Mouse (Mus musculus) hindbrain, embryonic 15.5 days (tissue): ENCODE data around the gene Kcnab1. TPM values are rescaled to one million over a fixed set of nuclear protein-coding genes. Genes with fewer than 3 reads are reported as not detected.

Source experiments
- ATAC-seq: fragments of 200-750 bp; cut with Nextera tagmentation; 2 replicates; pipeline ENCODE4 v1.8.0; 2017; ENCODE audit warnings: low read depth, moderate number of reproducible peaks, moderate TSS enrichment; ENCODE audit not compliant: low FRiP score
- H3K27ac ChIP-seq: fragments of 300-500 bp; sonication (generic); replicated peaks from 2 replicates; pipeline ENCODE4 v1.5.1; 2015; ENCODE audit warnings: mild to moderate bottlenecking, inconsistent platforms
- H3K27me3 ChIP-seq: fragments of 300-500 bp; sonication (generic); 2 replicates; pipeline ENCODE4 v1.6.1; 2015; ENCODE audit warnings: control low read depth, inconsistent platforms
- H3K36me3 ChIP-seq: fragments of 300-500 bp; sonication (generic); 2 replicates; pipeline ENCODE4 v1.6.1; 2015; ENCODE audit warnings: control low read depth, inconsistent platforms
- H3K4me1 ChIP-seq: fragments of 300-500 bp; sonication (generic); replicated peaks from 2 replicates; pipeline ENCODE4 v1.6.1; 2015; ENCODE audit warnings: control low read depth, inconsistent platforms
- H3K4me2 ChIP-seq: fragments of 300-500 bp; sonication (generic); 2 replicates; pipeline ENCODE4 v1.6.1; 2015; ENCODE audit warnings: moderate library complexity, mild to moderate bottlenecking, inconsistent platforms
- H3K4me3 ChIP-seq: fragments of 300-500 bp; sonication (generic); 2 replicates; pipeline ENCODE4 v1.5.1; 2015; ENCODE audit warnings: mild to moderate bottlenecking, inconsistent platforms
- H3K9ac ChIP-seq: fragments of 300-500 bp; sonication (generic); 2 replicates; pipeline ENCODE4 v1.6.1; 2015; ENCODE audit warnings: inconsistent platforms
- H3K9me3 ChIP-seq: fragments of 300-500 bp; sonication (generic); 2 replicates; pipeline ENCODE4 v1.6.1; 2016; ENCODE audit warnings: control low read depth, inconsistent platforms
- WGBS: fragments of 180-500 bp; shearing (Covaris S2); methylation state at CpG from one replicate; pipeline ENCODE4 v1.1.7; 2015; 5-methylcytosine and 5-hydroxymethylcytosine counted together
- polyA plus RNA-seq: library from polyadenylated mRNA; unstranded; fragments of >200 nt; fragmentation: Nextera tagmentation; extraction: Ambion mirVana; gene quantifications from 2 replicates; pipeline ENCODE4 v1.2.1, GENCODE M21; 2015

Gene Kcnab1
- polyA plus RNA-seq, 1 experiment from 2014 or later = 9.6 TPM

GRCm38 (mm10) chr3:65360163-65360969 is 251.2 kb downstream of the Kcnab1 start:
- Histone ChIP-seq H3K4me3 (no peak overlapping the region), H3K27me3 (no peaks in the 10 kb centered on the region), H3K36me3 (no peaks in the 10 kb centered on the region), H3K9ac (no peak overlapping the region), H3K4me1 (no peaks in the 10 kb centered on the region), H3K9me3 (no peaks in the 10 kb centered on the region), H3K4me2 (no peak overlapping the region), H3K27ac (no peak overlapping the region)
- no peak for ATAC-seq
- 73% methylated on average over 8 of the region's 8 CpGs for WGBS

GRCm38 (mm10) chr3:65363438-65363837 is 254.3 kb downstream of the Kcnab1 start:
- Histone ChIP-seq H3K9me3 (no peaks in the 10 kb centered on the region), H3K36me3 (no peaks in the 10 kb centered on the region), H3K9ac (no peak overlapping the region), H3K27ac (no peak overlapping the region), H3K4me1 (no peaks in the 10 kb centered on the region), H3K27me3 (no peaks in the 10 kb centered on the region), H3K4me3 (no peak overlapping the region), H3K4me2 (no peak overlapping the region)
- ATAC-seq = peak; percentile 71
- 86% methylated on average over 1 of the region's 1 CpGs for WGBS

GRCm38 (mm10) chr3:65365184-65365583 is 256.0 kb downstream of the Kcnab1 start:
- Histone ChIP-seq H3K36me3 (no peaks in the 10 kb centered on the region), H3K27me3 (no peaks in the 10 kb centered on the region), H3K4me1 (no peaks in the 10 kb centered on the region), H3K4me2 (no peak overlapping the region), H3K4me3 (no peak overlapping the region), H3K27ac (no peak overlapping the region), H3K9me3 (no peaks in the 10 kb centered on the region), H3K9ac (no peak overlapping the region)
- ATAC-seq = no peak
- WGBS = 56% methylated on average over 6 of the region's 6 CpGs

- no peak overlapping the region for H3K9ac ChIP-seq
- WGBS = 92% methylated on average over 10 of the region's 10 CpGs
These were observed 256.9 kb downstream of the Kcnab1 start for GRCm38 (mm10) chr3:65365921-65366710.

GRCm38 (mm10) chr3:65367944-65368343 is 258.8 kb downstream of the Kcnab1 start:
- Histone ChIP-seq H3K9me3 (no peaks in the 10 kb centered on the region), H3K36me3 (peaks cover 9% of the 10 kb centered on the region; the same call in 1 of the 2 replicates), H3K9ac (no peak overlapping the region), H3K27ac (no peak overlapping the region), H3K27me3 (no peaks in the 10 kb centered on the region), H3K4me2 (no peak overlapping the region), H3K4me3 (no peak overlapping the region), H3K4me1 (no peaks in the 10 kb centered on the region)
- ATAC-seq = no peak
- 51% methylated on average over 4 of the region's 4 CpGs for WGBS

More at GRCm38 (mm10) chr3:65365921-65366710, 256.9 kb downstream of the Kcnab1 start:
- no peaks in the 10 kb centered on the region for H3K36me3 ChIP-seq
- no peak overlapping the region for H3K27ac ChIP-seq
- no peak overlapping the region for H3K4me3 ChIP-seq
- H3K9me3 ChIP-seq = no peaks in the 10 kb centered on the region
- H3K4me2 ChIP-seq = no peak overlapping the region
- no peaks in the 10 kb centered on the region for H3K4me1 ChIP-seq
- ATAC-seq = no peak
- no peaks in the 10 kb centered on the region for H3K27me3 ChIP-seq

GRCm38 (mm10) chr3:65372552-65372951 is 263.4 kb downstream of the Kcnab1 start:
- no peak overlapping the region for H3K27ac ChIP-seq
- no peaks in the 10 kb centered on the region for H3K9me3 ChIP-seq
- H3K4me2 ChIP-seq = no peak overlapping the region
- WGBS = 91% methylated on average over 4 of the region's 4 CpGs
- no peak overlapping the region for H3K9ac ChIP-seq
- H3K4me3 ChIP-seq = no peak overlapping the region
- H3K36me3 ChIP-seq = peaks cover 22% of the 10 kb centered on the region
- no peak for ATAC-seq
- no peaks in the 10 kb centered on the region for H3K4me1 ChIP-seq
- no peaks in the 10 kb centered on the region for H3K27me3 ChIP-seq

- WGBS = 75% methylated on average over 5 of the region's 5 CpGs
- Histone ChIP-seq H3K4me1 (no peaks in the 10 kb centered on the region), H3K27ac (no peak overlapping the region), H3K9ac (no peak overlapping the region), H3K36me3 (peaks cover 22% of the 10 kb centered on the region), H3K9me3 (no peaks in the 10 kb centered on the region), H3K4me3 (no peak overlapping the region), H3K4me2 (no peak overlapping the region), H3K27me3 (no peaks in the 10 kb centered on the region)
- no peak for ATAC-seq
These were observed 264.5 kb downstream of the Kcnab1 start for GRCm38 (mm10) chr3:65373594-65374182.

- Histone ChIP-seq H3K9me3 (no peaks in the 10 kb centered on the region), H3K4me2 (no peak overlapping the region), H3K36me3 (peaks cover 25% of the 10 kb centered on the region), H3K4me1 (no peaks in the 10 kb centered on the region), H3K4me3 (no peak overlapping the region), H3K27me3 (no peaks in the 10 kb centered on the region), H3K27ac (no peak overlapping the region), H3K9ac (no peak overlapping the region)
- ATAC-seq = no peak
- 86% methylated on average over 3 of the region's 3 CpGs for WGBS
These were observed 265.5 kb downstream of the Kcnab1 start for GRCm38 (mm10) chr3:65374729-65375128.

GRCm38 (mm10) chr3:65378724-65379123 is 269.5 kb downstream of the Kcnab1 start:
- no peak for ATAC-seq
- H3K4me1 ChIP-seq = no peaks in the 10 kb centered on the region
- peaks cover 38% of the 10 kb centered on the region for H3K36me3 ChIP-seq

GRCm38 (mm10) chr3:65379884-65380539 is 270.8 kb downstream of the Kcnab1 start:
- whole genome bisulfite sequencing = 76% methylated on average over 4 of the region's 4 CpGs
- no peaks in the 10 kb centered on the region for H3K4me1 ChIP-seq
- ATAC-seq = no peak
- no peak overlapping the region for H3K4me3 ChIP-seq
- no peak overlapping the region for H3K27ac ChIP-seq
- no peak overlapping the region for H3K4me2 ChIP-seq
- peaks cover 44% of the 10 kb centered on the region for H3K36me3 ChIP-seq
- no peaks in the 10 kb centered on the region for H3K27me3 ChIP-seq
- H3K9ac ChIP-seq = no peak overlapping the region
- H3K9me3 ChIP-seq = no peaks in the 10 kb centered on the region

More at GRCm38 (mm10) chr3:65378724-65379123, 269.5 kb downstream of the Kcnab1 start:
- no peak overlapping the region for H3K27ac ChIP-seq
- no peaks in the 10 kb centered on the region for H3K9me3 ChIP-seq
- no peak overlapping the region for H3K9ac ChIP-seq
- H3K4me2 ChIP-seq = no peak overlapping the region
- no peak overlapping the region for H3K4me3 ChIP-seq
- H3K27me3 ChIP-seq = no peaks in the 10 kb centered on the region

- no peak overlapping the region for H3K4me3 ChIP-seq
- no peak for ATAC-seq
- no peaks in the 10 kb centered on the region for H3K27me3 ChIP-seq
- H3K9me3 ChIP-seq = no peaks in the 10 kb centered on the region
- no peak overlapping the region for H3K27ac ChIP-seq
- H3K36me3 ChIP-seq = peaks cover 54% of the 10 kb centered on the region
- no peaks in the 10 kb centered on the region for H3K4me1 ChIP-seq
- WGBS = 80% methylated on average over 4 of the region's 4 CpGs
- no peak overlapping the region for H3K4me2 ChIP-seq
- no peak overlapping the region for H3K9ac ChIP-seq
These were observed 271.9 kb downstream of the Kcnab1 start for GRCm38 (mm10) chr3:65381094-65381493.
